Comparison of ENCODE assay signal across 10 mouse cellular contexts in genomic region chr5:87436264-87436663, GRCm38 (mm10). TPM values are rescaled to one million over a fixed set of nuclear protein-coding genes. Genes with fewer than 3 reads are reported as not detected.
DNase-seq lines count a peak whose midpoint lies in the region; ATAC-seq and TF ChIP-seq lines count a peak whose summit lies in the region.
"Had no signal": no experiment of that assay in that cellular context is flagged by ENCODE, and none has a peak within 500 bp of the region (broad histone marks: within the 10 kb centered on the region; RNA-seq: fewer than 3 reads in every experiment).

No protein-coding gene starts in this region.

- H3K4me1 ChIP-seq in lung, postnatal 0 days (ENCODE audit: insufficient read depth, low read depth, low read length), result no peaks in the 10 kb centered on the region
- H3K4me1 ChIP-seq in intestine, embryonic 14.5 days (replicated peaks; ENCODE audit: control insufficient read depth, insufficient read depth, low read length), result no peaks in the 10 kb centered on the region

- TF ChIP-seq EP300 in lung, postnatal 0 days (IDR thresholded peaks at IDR 0.05), result no peak

- H3K36me3 ChIP-seq in lung, postnatal 0 days (ENCODE audit: insufficient read depth, low read length), result no peaks in the 10 kb centered on the region
- H3K36me3 ChIP-seq in intestine, embryonic 14.5 days (ENCODE audit: control insufficient read depth, insufficient read depth, low read length), result no peaks in the 10 kb centered on the region

- no peak overlapping the region for H3K4me3 ChIP-seq in lung, postnatal 0 days (ENCODE audit: low read depth, low read length)
- no peak overlapping the region for H3K4me3 ChIP-seq in intestine, embryonic 14.5 days (ENCODE audit: low read depth, low read length)

- DNase-seq in lung, postnatal 0 days (ENCODE audit: low spot score), result peak; percentile 9
- no peak for DNase-seq in lung, postnatal 14 days
- DNase-seq in adipocyte (ENCODE audit: low spot score), result peak; percentile 6
- peak; percentile 54 for DNase-seq in intestine, embryonic 14.5 days (ENCODE audit: low spot score)
- DNase-seq in mesoderm, embryonic 11.5 days (ENCODE audit: low read depth, low spot score), result peak; percentile 6
- DNase-seq in cerebellum, adult 9-11 months, result no peak
- no peak for DNase-seq in heart, adult 9 months (ENCODE audit: low spot score in 2 of 2)
- DNase-seq: spleen, adult 18-20 months had no signal

- TF ChIP-seq CTCF in lung, postnatal 0 days (IDR thresholded peaks at IDR 0.05), result peak; percentile 53

- WGBS in lung, postnatal 0 days, result 38% methylated on average over 3 of the region's 3 CpGs
- WGBS in intestine, embryonic 14.5 days, result 45% methylated on average over 3 of the region's 3 CpGs

- no peak overlapping the region for H3K27ac ChIP-seq in lung, postnatal 0 days (ENCODE audit: low read length)
- no peak overlapping the region for H3K27ac ChIP-seq in intestine, embryonic 14.5 days (ENCODE audit: low read depth)

- no peak for ATAC-seq in lung, postnatal 0 days
- ATAC-seq in intestine, embryonic 14.5 days (replicated peaks; ENCODE audit: low FRiP score, low TSS enrichment, low read depth), result no peak

- H3K9me3 ChIP-seq in lung, postnatal 0 days (ENCODE audit: low read length), result no peaks in the 10 kb centered on the region
- H3K9me3 ChIP-seq in intestine, embryonic 14.5 days (ENCODE audit: control insufficient read depth, low read length), result no peaks in the 10 kb centered on the region

- no peak overlapping the region for H3K9ac ChIP-seq in lung, postnatal 0 days (replicated peaks; ENCODE audit: low read depth)
- H3K9ac ChIP-seq in intestine, embryonic 14.5 days (ENCODE audit: low read length), result no peak overlapping the region

- no peak overlapping the region for H3K4me2 ChIP-seq in lung, postnatal 0 days (replicated peaks; ENCODE audit: low read depth, low read length)
- H3K4me2 ChIP-seq in intestine, embryonic 14.5 days (ENCODE audit: low read length), result no peak overlapping the region

- H3K27me3 ChIP-seq in lung, postnatal 0 days (replicated peaks; ENCODE audit: insufficient read depth, low read length), result no peaks in the 10 kb centered on the region
- H3K27me3 ChIP-seq in intestine, embryonic 14.5 days (replicated peaks; ENCODE audit: control insufficient read depth, insufficient read depth, low read length), result no peaks in the 10 kb centered on the region

RNA-seq across cellular contexts. Expression of gene Ugt2b38, which starts 12.3 kb away (rescaled TPM):
- polyA plus RNA-seq in lung, postnatal 0 days (2015; fragmentation: Nextera tagmentation; extraction: Ambion mirVana), result not detected in 2 replicates
- polyA plus RNA-seq in intestine, embryonic 14.5 days (2014; fragmentation: Nextera tagmentation; extraction: Ambion mirVana), result not detected in 2 replicates
- polyA plus RNA-seq: heart, embryonic 14.5 days; lung, embryonic 16.5 days had no signal

RNA-seq across cellular contexts. Expression of gene Ugt2a2, which starts 45.8 kb away (rescaled TPM):
- polyA plus RNA-seq in lung, postnatal 0 days (2015; fragmentation: Nextera tagmentation; extraction: Ambion mirVana), result not detected in 2 replicates
- not detected in 2 replicates for polyA plus RNA-seq in intestine, embryonic 14.5 days (2014; fragmentation: Nextera tagmentation; extraction: Ambion mirVana)
- polyA plus RNA-seq: heart, embryonic 14.5 days; lung, embryonic 16.5 days had no signal

RNA-seq across cellular contexts. Expression of gene Gm43638, which starts 50.3 kb away (rescaled TPM):
- not detected in 2 replicates for polyA plus RNA-seq in lung, postnatal 0 days (2015; fragmentation: Nextera tagmentation; extraction: Ambion mirVana)
- not detected in 2 replicates for polyA plus RNA-seq in intestine, embryonic 14.5 days (2014; fragmentation: Nextera tagmentation; extraction: Ambion mirVana)
- polyA plus RNA-seq: heart, embryonic 14.5 days; lung, embryonic 16.5 days had no signal

RNA-seq across cellular contexts. Expression of gene Ugt2a1, which starts 54.4 kb away (rescaled TPM):
- not detected in 2 replicates for polyA plus RNA-seq in lung, postnatal 0 days (2015; fragmentation: Nextera tagmentation; extraction: Ambion mirVana)
- not detected in 2 replicates for polyA plus RNA-seq in intestine, embryonic 14.5 days (2014; fragmentation: Nextera tagmentation; extraction: Ambion mirVana)
- polyA plus RNA-seq: heart, embryonic 14.5 days; lung, embryonic 16.5 days had no signal

Comparison
In these comparisons a context has a peak if more than half of its experiments do, and no peak if none do; other contexts are left out.
1. DNase-seq: peak in lung, postnatal 0 days (single experiment), adipocyte (single experiment), intestine, embryonic 14.5 days (single experiment) and mesoderm, embryonic 11.5 days (single experiment); none in lung, postnatal 14 days (single experiment), cerebellum, adult 9-11 months (single experiment) and heart, adult 9 months (0 of 2).